Comparison of ENCODE assay signal across 22 mouse cellular contexts in genomic region chr1:179571686-179572085, GRCm38 (mm10). TPM values are rescaled to one million over a fixed set of nuclear protein-coding genes. Genes with fewer than 3 reads are reported as not detected.
DNase-seq lines count a peak whose midpoint lies in the region; ATAC-seq and TF ChIP-seq lines count a peak whose summit lies in the region.
"Had no signal": no experiment of that assay in that cellular context is flagged by ENCODE, and none has a peak within 500 bp of the region (broad histone marks: within the 10 kb centered on the region; RNA-seq: fewer than 3 reads in every experiment).

No protein-coding gene starts in this region.

- H3K4me3 ChIP-seq in gastrocnemius, adult 2 months = no peak overlapping the region
- H3K4me3 ChIP-seq in hindbrain, embryonic 10.5 days = no peak overlapping the region
- no peak overlapping the region for H3K4me3 ChIP-seq in hindbrain, embryonic 13.5 days
- H3K4me3 ChIP-seq in liver, adult 2 months (ENCODE audit: insufficient read depth, low read depth, low read length) = no peak overlapping the region
- H3K4me3 ChIP-seq in liver, postnatal 0 days (ENCODE audit: low read depth, low read length) = no peak overlapping the region
- no peak overlapping the region for H3K4me3 ChIP-seq in liver, embryonic 11.5 days (ENCODE audit: low read depth, low read length)

- intact Hi-C loops in gastrocnemius, adult 2 months (cut with DNase I) = loop anchor here (2.0 kb wide), 1 partner anchor 33 kb away; no protein-coding TSS in a partner anchor

- no peaks in the 10 kb centered on the region for H3K36me3 ChIP-seq in hindbrain, embryonic 10.5 days
- H3K36me3 ChIP-seq in hindbrain, embryonic 13.5 days = no peaks in the 10 kb centered on the region
- H3K36me3 ChIP-seq in liver, adult 2 months (ENCODE audit: control insufficient read depth, insufficient read depth, low read length) = no peaks in the 10 kb centered on the region
- no peaks in the 10 kb centered on the region for H3K36me3 ChIP-seq in liver, postnatal 0 days (replicated peaks; ENCODE audit: insufficient read depth, low read length)
- no peaks in the 10 kb centered on the region for H3K36me3 ChIP-seq in liver, embryonic 11.5 days (ENCODE audit: control insufficient read depth, insufficient read depth, low read length)

- no peak for TF ChIP-seq EP300 in liver, postnatal 0 days (IDR thresholded peaks at IDR 0.05; ENCODE audit: low read depth)

- no peaks in the 10 kb centered on the region for H3K9me3 ChIP-seq in hindbrain, embryonic 10.5 days
- H3K9me3 ChIP-seq in hindbrain, embryonic 13.5 days = no peaks in the 10 kb centered on the region
- H3K9me3 ChIP-seq in liver, postnatal 0 days (ENCODE audit: low read length) = no peaks in the 10 kb centered on the region
- no peaks in the 10 kb centered on the region for H3K9me3 ChIP-seq in liver, embryonic 11.5 days (ENCODE audit: control insufficient read depth, low read length)
- H3K9me3 ChIP-seq: G1E had no signal

- TF ChIP-seq POLR2A in liver, adult 2 months (IDR thresholded peaks at IDR 0.05; ENCODE audit: extremely low read depth, insufficient read depth, low read length) = no peak

- WGBS in hindbrain, embryonic 10.5 days = 86% methylated on average over 4 of the region's 4 CpGs
- 90% methylated on average over 4 of the region's 4 CpGs for WGBS in hindbrain, embryonic 13.5 days
- WGBS in liver, adult 2 months = 17% methylated on average over 4 of the region's 4 CpGs
- 61% methylated on average over 4 of the region's 4 CpGs for WGBS in liver, postnatal 0 days (ENCODE audit: insufficient replicate concordance)
- 77% methylated on average over 4 of the region's 4 CpGs for WGBS in liver, embryonic 11.5 days

- peak overlapping the region; percentile 20 for H3K27ac ChIP-seq in gastrocnemius, adult 2 months
- peak overlapping the region; percentile 35; the same call in 1 of the 2 replicates for H3K27ac ChIP-seq in hindbrain, embryonic 10.5 days
- H3K27ac ChIP-seq in hindbrain, embryonic 13.5 days = no peak overlapping the region
- peak overlapping the region; percentile 52 for H3K27ac ChIP-seq in liver, adult 2 months (replicated peaks; ENCODE audit: insufficient read depth, low read depth, low read length)
- no peak overlapping the region for H3K27ac ChIP-seq in liver, postnatal 0 days (ENCODE audit: low read depth)
- H3K27ac ChIP-seq in liver, embryonic 11.5 days (ENCODE audit: low read depth, low read length) = no peak overlapping the region

- no peak overlapping the region for H3K9ac ChIP-seq in hindbrain, embryonic 13.5 days
- H3K9ac ChIP-seq in liver, adult 2 months (ENCODE audit: low read depth, low read length) = no peak overlapping the region
- no peak overlapping the region for H3K9ac ChIP-seq in liver, postnatal 0 days (replicated peaks)
- H3K9ac ChIP-seq in liver, embryonic 11.5 days (ENCODE audit: low read depth, low read length) = no peak overlapping the region

- no peak for TF ChIP-seq CTCF in gastrocnemius, adult 2 months (IDR thresholded peaks at IDR 0.05)
- no peak for TF ChIP-seq CTCF in liver, adult 2 months (IDR thresholded peaks at IDR 0.05; ENCODE audit: low read depth, low read length)
- no peak for TF ChIP-seq CTCF in liver, postnatal 0 days (IDR thresholded peaks at IDR 0.05; ENCODE audit: low read depth)

- peaks cover 16% of the 10 kb centered on the region for H3K79me2 ChIP-seq in liver, adult 2 months (ENCODE audit: control insufficient read depth, insufficient read depth, low read length)

- ATAC-seq in hindbrain, embryonic 13.5 days (ENCODE audit: low FRiP score) = no peak
- ATAC-seq in liver, postnatal 0 days = peak; percentile 53; the same call in 1 of the 2 replicates
- ATAC-seq in liver, embryonic 11.5 days (replicated peaks; ENCODE audit: low FRiP score) = no peak
- ATAC-seq: activated CD4-positive, CD25-positive, alpha-beta regulatory T cell, adult 4 months; CD4-positive, CD25-positive, alpha-beta regulatory T cell, adult 4 months; Patski had no signal

- H3K4me1 ChIP-seq in hindbrain, embryonic 10.5 days (replicated peaks) = peaks cover 47% of the 10 kb centered on the region
- peaks cover 24% of the 10 kb centered on the region for H3K4me1 ChIP-seq in hindbrain, embryonic 13.5 days (replicated peaks)
- peaks cover 20% of the 10 kb centered on the region for H3K4me1 ChIP-seq in liver, adult 2 months (ENCODE audit: control insufficient read depth, insufficient read depth, low read length)
- peaks cover 7% of the 10 kb centered on the region for H3K4me1 ChIP-seq in liver, postnatal 0 days (ENCODE audit: insufficient read depth)
- H3K4me1 ChIP-seq in liver, embryonic 11.5 days (replicated peaks; ENCODE audit: control insufficient read depth, insufficient read depth, low read length) = peaks cover 27% of the 10 kb centered on the region

- no peaks in the 10 kb centered on the region for H3K27me3 ChIP-seq in hindbrain, embryonic 10.5 days (ENCODE audit: insufficient read depth, poor library complexity, severe bottlenecking)
- no peaks in the 10 kb centered on the region for H3K27me3 ChIP-seq in hindbrain, embryonic 13.5 days
- H3K27me3 ChIP-seq in liver, adult 2 months (ENCODE audit: control insufficient read depth, insufficient read depth, low read length) = no peaks in the 10 kb centered on the region
- H3K27me3 ChIP-seq in liver, postnatal 0 days (ENCODE audit: insufficient read depth, low read length) = no peaks in the 10 kb centered on the region
- no peaks in the 10 kb centered on the region for H3K27me3 ChIP-seq in liver, embryonic 11.5 days (replicated peaks; ENCODE audit: control insufficient read depth, insufficient read depth, low read length)
- H3K27me3 ChIP-seq: CH12.LX, Patski had no signal

- no peak overlapping the region for H3K4me2 ChIP-seq in hindbrain, embryonic 13.5 days
- H3K4me2 ChIP-seq in liver, postnatal 0 days (ENCODE audit: low read depth, low read length) = no peak overlapping the region
- H3K4me2 ChIP-seq in liver, embryonic 11.5 days = no peak overlapping the region

- DNase-seq in gastrocnemius, adult 2 months = no peak
- DNase-seq in gastrocnemius, postnatal 25 days = no peak
- no peak for DNase-seq in hindbrain, embryonic 10.5 days (ENCODE audit: low spot score)
- peak; percentile 92 for DNase-seq in liver, adult 2 months (ENCODE audit: extremely low read depth, low read depth, low spot score)
- no peak for DNase-seq in liver
- no peak for DNase-seq in liver, postnatal 0 days
- DNase-seq in liver, embryonic 11.5 days (ENCODE audit: low spot score) = no peak
- DNase-seq: adrenal gland, adult 2 months; adrenal gland, adult 8-10 months; adrenal gland, postnatal 10 days; adrenal gland, postnatal 14 days; adrenal gland, postnatal 25 days; adrenal gland, postnatal 36 days; B cell, adult 2 months; cerebellum, adult 11 months; cerebellum, adult 11-12 months had no signal

RNA-seq across cellular contexts. Expression of gene Cnst, which starts 25.5 kb away (rescaled TPM):
- total RNA-seq in gastrocnemius, adult 2 months (2021) = 10 to 100 TPM; 34.7 to 40.0 TPM
- total RNA-seq in gastrocnemius, postnatal 25 days (2021) = 10 to 100 TPM; 19.9 to 26.2 TPM
- polyA plus RNA-seq in hindbrain, embryonic 10.5 days (2016; fragmentation: Nextera tagmentation; extraction: Ambion mirVana) = 21.4 and 21.6 TPM in 2 replicates
- 27.7 and 30.9 TPM in 2 replicates for polyA plus RNA-seq in hindbrain, embryonic 13.5 days (2015; fragmentation: Nextera tagmentation; extraction: Ambion mirVana)
- 14.9 and 15.3 TPM in 2 replicates for total RNA-seq in liver, adult 2 months (2014; rRNA removed)
- polyA plus RNA-seq in liver, adult 2 months (2012; rRNA removed) = 3.9 and 4.6 TPM in 2 replicates
- polyA plus RNA-seq in liver, postnatal 0 days (2015; fragmentation: Nextera tagmentation; extraction: Ambion mirVana) = 5.0 and 5.8 TPM in 2 replicates
- 12.9 and 16.7 TPM in 2 replicates for polyA plus RNA-seq in liver, embryonic 11.5 days (2014; fragmentation: Nextera tagmentation; extraction: Ambion mirVana)

RNA-seq across cellular contexts. Expression of gene Tfb2m, which starts 25.6 kb away (rescaled TPM):
- 10 to 100 TPM; 39.8 to 41.5 TPM for total RNA-seq in gastrocnemius, adult 2 months (2021)
- 10 to 100 TPM; 31.0 to 36.5 TPM for total RNA-seq in gastrocnemius, postnatal 25 days (2021)
- 18.2 and 22.0 TPM in 2 replicates for polyA plus RNA-seq in hindbrain, embryonic 10.5 days (2016; fragmentation: Nextera tagmentation; extraction: Ambion mirVana)
- 35.2 and 39.0 TPM in 2 replicates for polyA plus RNA-seq in hindbrain, embryonic 13.5 days (2015; fragmentation: Nextera tagmentation; extraction: Ambion mirVana)
- total RNA-seq in liver, adult 2 months (2014; rRNA removed) = 21.7 and 22.2 TPM in 2 replicates
- polyA plus RNA-seq in liver, adult 2 months (2012; rRNA removed) = 8.2 and 9.2 TPM in 2 replicates
- polyA plus RNA-seq in liver, postnatal 0 days (2015; fragmentation: Nextera tagmentation; extraction: Ambion mirVana) = 16.3 and 17.6 TPM in 2 replicates
- 25.0 and 31.9 TPM in 2 replicates for polyA plus RNA-seq in liver, embryonic 11.5 days (2014; fragmentation: Nextera tagmentation; extraction: Ambion mirVana)

RNA-seq across cellular contexts. Expression of gene Smyd3, which starts 53.8 kb away (rescaled TPM):
- total RNA-seq in gastrocnemius, adult 2 months (2021) = 1 to 10 TPM; 5.1 to 5.8 TPM
- 1 to 10 TPM; 4.1 to 4.6 TPM for total RNA-seq in gastrocnemius, postnatal 25 days (2021)
- 17.8 and 18.0 TPM in 2 replicates for polyA plus RNA-seq in hindbrain, embryonic 10.5 days (2016; fragmentation: Nextera tagmentation; extraction: Ambion mirVana)
- polyA plus RNA-seq in hindbrain, embryonic 13.5 days (2015; fragmentation: Nextera tagmentation; extraction: Ambion mirVana) = 19.6 and 20.7 TPM in 2 replicates
- total RNA-seq in liver, adult 2 months (2014; rRNA removed) = 6.4 and 7.0 TPM in 2 replicates
- 1.4 TPM in 2 replicates for polyA plus RNA-seq in liver, adult 2 months (2012; rRNA removed)
- 5.0 and 5.1 TPM in 2 replicates for polyA plus RNA-seq in liver, postnatal 0 days (2015; fragmentation: Nextera tagmentation; extraction: Ambion mirVana)
- polyA plus RNA-seq in liver, embryonic 11.5 days (2014; fragmentation: Nextera tagmentation; extraction: Ambion mirVana) = 14.0 and 17.3 TPM in 2 replicates

Comparison
In these comparisons a context has a peak if more than half of its experiments do, and no peak if none do; other contexts are left out.
1. H3K27ac ChIP-seq: peak in gastrocnemius, adult 2 months (single experiment), hindbrain, embryonic 10.5 days (single experiment) and liver, adult 2 months (single experiment); none in hindbrain, embryonic 13.5 days (single experiment), liver, postnatal 0 days (single experiment) and liver, embryonic 11.5 days (single experiment).